Mouse (Mus musculus) liver, postnatal 0 days (tissue): ENCODE measurements around the gene Acoxl.

Experiments used
- CTCF ChIP-seq: sonication (generic); IDR thresholded peaks from 2 replicates; pipeline ENCODE4 v1.5.1; 2016; ENCODE audit warnings: antibody characterized with exemption, low read depth
- EP300 ChIP-seq: IDR thresholded peaks from 2 replicates; pipeline ENCODE4 v1.6.1; 2016; ENCODE audit warnings: antibody characterized with exemption, low read depth, mild to moderate bottlenecking

DNA sequence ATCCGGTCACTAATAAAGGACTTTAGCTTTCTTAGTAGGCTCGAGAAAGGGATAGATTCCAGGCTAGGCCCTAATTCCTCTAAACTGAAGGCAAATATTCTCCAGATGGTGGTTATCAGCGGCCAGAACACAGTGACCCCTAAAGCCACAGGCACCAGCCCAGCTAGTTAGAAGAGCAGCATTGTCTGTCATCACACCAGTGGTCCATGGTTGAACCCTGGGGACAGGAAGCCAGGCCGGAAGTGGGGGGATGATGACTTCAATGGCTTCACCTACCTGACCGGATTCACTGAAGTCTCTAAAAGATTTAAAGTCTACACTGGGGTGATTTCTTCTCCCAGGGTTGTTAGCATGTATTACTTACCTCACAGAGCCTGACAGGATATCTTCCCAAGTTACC, 310.9 kb downstream of the Acoxl start:
- TF ChIP-seq EP300: no peak
- no peak for TF ChIP-seq CTCF
